Mouse (Mus musculus) ovary, postnatal 36 days (tissue): ENCODE measurements around the gene Cenpv.
A peak's percentile ranks its signal among the peaks of the same experiment; 100 is the strongest.
"Not testable (repeated sequence)": the region's sequence is repeated elsewhere in the genome, so short reads cannot be mapped to it uniquely, and the experiment has no call there.

Experiments used
- DNase-seq: peaks from one replicate; pipeline ENCODE4 v3.0.0; 2022; ENCODE audit warnings: low spot score, mixed read lengths

Gene Cenpv

DNA sequence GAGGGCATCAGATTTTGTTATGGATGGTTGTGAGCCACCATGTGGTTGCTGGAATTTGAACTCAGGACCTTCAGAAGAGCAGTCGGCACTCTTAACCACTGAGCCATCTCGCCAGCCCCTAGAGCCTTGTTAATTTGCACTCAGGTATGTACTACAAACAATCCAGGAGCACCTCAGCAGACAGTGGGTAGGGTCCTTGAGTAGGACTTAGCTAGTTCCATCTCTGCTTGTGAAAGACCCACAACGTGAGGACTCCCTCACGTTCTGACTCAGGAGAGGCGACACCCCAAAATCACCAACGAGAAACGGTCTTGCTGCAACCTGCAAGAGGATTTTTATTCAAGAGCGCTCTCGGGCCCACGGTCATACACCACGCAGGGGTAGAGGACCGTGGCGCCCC lies 30.7 kb downstream of the Cenpv start:
- not testable (repeated sequence) for DNase-seq

DNA sequence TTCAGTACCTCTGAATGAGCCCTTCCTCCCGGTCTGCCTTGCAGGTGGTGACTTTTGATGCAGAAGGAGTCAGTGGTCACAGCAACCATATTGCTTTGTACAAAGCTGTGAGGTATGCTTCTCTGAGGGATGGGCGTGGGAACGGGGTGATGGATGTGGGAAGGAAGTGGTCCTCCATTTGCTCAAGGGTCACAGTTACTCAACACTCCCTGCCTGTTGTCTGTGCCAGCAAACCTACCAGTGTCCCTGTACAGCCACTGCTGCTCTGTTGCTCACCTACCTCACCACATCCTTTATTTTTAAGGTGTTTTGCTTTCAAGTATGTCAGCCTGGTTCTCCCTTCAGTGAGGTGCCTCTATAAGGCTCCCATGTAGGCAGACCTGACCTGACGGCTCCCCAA lies 31.4 kb downstream of the Cenpv start:
- no peak for DNase-seq

DNA sequence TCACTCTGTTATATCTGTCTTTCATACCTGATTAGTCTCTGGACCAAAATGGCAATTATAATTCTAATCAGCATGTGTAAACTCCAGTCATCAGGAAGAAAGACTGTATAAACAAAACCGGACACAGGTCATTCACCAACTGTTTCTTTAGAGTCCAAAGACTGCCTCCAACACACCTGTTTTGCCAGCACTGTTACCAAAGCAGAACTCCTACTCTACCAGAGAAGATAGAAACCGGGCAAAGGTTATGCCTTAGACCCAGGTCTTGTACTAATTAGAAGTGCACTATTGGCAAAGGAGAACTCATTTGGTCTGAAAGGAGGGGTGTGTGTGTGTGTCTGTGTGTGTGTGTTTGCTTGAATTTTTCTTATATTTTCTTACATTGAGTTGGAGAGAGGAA lies 38.5 kb downstream of the Cenpv start:
- DNase-seq = no peak

DNA sequence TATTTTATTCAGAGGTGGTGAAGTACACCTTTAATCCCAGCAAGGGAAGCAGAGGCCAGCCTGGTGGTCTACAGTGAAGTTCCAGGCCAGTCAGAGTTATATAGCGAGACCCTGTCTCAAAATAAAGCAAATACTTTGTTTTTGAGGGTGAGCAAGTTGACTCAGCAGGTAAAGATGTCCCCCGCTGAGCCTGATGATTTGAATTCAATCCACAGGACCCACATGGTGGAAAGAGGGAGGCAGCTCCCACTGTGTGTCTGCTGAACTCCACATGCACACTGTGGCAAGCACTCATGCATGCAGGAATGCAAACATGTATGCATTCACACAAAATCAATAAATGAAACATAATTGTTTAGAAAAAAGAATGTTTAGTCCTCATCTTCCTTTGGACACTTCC lies 40.3 kb downstream of the Cenpv start:
- no peak for DNase-seq

DNA sequence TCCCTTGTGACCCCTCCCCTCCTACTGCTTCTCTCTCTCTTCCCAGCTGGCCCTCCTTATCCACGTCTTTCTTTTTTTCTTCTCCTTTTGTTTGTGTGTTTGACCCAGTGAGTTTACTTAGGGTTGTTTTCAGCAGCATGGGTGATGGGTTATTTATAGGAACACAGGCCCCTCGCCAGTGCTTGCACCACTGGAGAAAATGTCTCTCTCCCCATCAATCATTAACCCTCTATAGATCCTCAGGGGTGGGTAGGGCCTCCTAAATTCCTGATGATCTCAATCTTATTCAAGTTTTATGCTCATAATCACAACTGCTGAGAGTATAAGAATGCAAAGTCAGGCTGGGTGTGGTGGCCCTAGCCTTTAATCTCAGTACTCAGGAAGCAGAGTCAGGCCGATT lies 41.9 kb downstream of the Cenpv start:
- no peak for DNase-seq

DNA sequence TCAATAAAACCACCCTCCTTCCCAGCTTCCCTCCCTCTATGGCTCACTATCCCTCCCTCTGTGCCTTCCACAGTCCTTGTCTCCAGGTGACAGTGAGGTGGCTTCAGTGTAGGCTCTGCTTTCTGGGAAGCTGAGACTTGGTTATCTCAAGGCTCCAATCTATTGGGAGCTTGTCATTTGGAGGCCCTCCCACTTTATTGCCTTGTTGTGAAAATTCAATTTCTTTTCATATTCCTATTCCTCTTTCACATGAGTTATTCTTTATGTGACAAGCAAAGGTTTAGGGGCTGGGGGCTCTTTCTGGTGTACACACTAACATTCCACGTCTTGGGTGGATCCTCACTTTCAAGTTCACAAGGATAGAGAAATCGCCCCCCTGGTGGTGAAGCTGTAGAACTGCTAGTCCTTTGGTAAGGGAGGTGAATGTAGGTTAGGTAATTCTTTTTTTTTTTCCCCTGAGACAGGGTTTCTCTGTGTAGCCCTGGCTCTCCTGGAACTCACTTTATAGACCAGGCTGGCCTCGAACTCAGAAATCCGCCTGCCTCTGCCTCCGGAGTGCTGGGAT lies 42.8 kb downstream of the Cenpv start:
- no peak for DNase-seq

DNA sequence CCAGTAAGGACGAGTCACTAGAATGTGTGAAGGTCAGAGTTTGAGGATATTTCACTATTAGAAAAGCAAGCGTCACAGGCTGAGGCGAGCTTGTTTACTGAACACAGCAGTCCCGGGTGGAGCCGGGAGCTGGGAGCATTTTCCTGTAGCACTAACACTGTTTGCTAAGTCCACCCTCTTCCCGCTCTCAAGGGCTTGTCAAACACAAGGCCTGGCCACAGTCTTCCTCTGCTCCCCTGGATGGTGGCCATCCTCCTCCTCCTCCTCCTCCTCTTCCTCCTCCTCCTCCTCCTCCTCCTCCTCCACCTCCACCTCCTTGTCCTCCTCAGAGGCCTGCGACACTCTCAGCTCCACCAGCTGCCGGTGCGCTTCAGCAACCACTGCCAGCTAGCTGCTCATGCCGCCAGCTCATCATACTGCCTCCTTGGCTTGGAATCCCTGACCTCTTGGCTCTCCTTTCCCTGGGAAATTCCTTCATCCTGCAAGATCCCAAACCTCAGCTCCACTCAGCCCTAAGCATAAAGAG lies 43.7 kb downstream of the Cenpv start:
- DNase-seq = peak; percentile 41

DNA sequence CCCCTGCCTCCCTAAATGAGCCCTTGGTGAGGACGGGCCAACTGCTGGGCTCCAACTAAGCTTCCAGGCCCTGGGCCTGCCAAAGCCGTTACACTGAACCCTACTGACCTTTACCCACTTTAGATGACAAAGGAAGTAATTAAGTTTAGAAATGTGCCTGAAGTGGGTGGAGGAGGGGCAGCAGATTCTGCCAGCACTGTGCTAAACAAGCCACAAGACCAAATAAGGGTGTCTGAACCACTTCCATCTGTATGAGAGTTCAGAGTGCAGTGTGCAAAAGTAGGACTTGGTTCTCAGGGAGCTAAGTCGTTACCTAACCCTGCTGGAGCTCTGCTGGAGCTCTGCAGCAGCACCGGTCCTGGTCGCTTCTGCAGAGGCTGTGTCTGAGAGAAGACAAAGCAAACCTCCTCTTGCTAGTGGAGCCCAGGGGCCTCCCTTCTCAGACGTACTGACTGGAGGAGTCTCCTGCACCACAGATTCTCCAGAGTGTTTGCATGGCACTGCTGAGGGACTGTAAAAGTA lies 44.2 kb downstream of the Cenpv start:
- DNase-seq = peak; percentile 49

DNA sequence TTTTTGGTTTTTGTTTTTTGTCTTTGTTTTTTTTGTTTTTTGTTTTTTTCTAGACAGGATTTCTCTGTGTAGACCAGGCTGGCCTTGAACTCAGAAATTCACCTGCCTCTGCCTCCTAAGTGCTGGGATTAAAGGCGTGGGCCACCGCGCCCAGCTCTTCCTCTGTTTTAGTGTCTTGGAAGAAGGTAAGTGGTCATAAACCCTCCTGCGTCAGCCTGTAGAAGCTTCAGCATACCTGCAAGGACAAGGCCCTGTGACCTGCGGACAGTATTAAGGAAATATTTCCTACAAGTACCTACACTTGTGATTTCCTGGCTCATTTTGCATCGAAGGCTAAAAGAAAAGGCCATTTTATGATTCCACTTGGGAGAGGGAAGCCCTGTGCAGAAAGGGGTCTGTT lies 45.4 kb downstream of the Cenpv start:
- DNase-seq = no peak

DNA sequence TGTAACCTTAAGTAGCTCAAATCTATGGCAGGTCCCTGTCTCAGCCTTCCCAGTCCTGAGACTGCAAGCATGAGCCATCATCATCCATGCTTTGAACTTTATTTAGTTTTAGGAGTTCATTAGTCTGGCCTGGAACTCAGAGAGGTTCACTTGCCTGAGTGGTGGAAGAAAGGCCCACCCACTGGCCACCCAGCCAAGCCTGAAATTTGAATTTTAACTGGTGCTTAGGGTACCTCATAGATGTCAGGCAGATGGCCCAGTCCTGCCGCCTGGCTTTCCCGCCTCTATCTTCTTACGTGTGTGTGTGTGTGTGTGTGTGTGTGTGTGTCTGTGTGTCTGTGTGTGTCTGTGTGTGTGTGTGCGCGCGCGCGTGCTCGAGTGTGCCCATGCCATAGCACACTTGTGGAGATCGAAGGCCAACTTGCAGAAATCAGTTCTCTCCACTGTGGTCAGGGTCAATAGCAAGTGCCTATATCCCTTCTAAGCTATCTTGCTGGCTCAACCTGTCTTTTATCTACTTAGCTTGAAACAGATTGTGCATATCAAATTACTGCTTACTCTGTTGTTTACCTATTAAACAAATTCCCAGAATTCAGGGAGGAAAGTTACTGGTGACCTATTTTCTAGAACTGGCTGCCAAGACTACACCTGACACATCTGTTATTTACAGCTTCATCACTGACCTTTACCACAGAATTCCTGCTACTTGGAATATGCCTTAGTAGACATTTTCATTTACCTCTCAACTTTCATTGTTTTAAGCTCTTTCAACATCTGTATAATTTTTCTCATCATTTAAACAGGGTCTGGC lies 51.3 kb downstream of the Cenpv start:
- no peak for DNase-seq

DNA sequence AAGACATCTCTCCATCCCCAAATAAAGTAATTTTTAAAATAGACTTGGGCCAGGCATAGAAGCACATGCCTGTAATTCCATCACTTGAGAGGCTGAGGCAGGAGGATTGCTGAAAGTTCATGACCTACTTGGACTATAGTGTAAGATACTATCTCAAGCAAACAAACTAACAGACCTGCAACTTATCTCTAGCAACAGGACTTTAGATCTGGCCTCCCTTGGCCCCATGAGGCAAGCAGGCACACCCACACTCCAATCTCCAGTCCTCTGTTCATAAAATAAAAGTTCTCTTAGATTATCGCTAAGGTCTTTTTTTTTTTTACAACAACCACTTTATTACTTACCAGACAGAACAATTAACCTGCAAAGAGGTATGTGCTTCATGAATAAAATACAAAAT lies 52.1 kb downstream of the Cenpv start:
- DNase-seq = no peak

DNA sequence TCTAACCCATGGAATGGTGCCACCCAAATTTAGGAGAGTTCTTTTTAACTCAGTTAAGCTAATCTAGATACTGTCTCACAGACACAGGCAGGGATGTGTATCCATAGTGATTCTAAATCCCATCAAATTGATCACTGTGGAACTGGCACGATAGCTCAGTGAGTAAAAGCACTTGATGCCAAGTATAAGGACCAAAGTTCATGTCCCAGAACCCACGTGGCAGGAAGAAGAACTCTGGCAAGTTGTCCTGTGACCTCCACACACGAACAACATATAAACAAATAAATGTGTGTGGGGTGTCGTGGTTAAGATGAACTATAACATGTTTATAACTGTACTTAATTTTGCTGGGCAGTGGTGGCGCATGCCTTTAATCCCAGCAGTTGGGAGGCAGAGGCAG lies 59.5 kb downstream of the Cenpv start:
- DNase-seq = no peak

DNA sequence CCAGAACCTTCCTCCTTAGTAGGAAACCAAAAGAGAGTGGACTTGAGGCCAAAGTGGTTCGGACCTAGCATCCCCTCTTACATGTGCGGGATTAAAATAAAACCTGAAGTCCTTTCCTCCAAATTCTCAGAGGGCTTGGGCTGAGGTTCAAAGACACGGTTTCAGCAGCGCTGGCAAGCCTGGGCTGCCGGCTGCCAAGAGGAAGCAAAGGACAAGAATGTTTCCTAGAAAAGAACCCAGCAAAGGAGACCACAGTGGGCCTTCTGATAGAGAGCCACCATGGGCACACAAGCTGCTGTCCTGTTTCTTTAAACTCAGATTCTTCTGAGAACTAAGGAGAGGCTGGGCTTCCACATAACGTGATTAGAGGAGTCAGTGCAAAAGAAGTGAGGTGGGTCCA lies 60.1 kb downstream of the Cenpv start:
- DNase-seq = no peak

DNA sequence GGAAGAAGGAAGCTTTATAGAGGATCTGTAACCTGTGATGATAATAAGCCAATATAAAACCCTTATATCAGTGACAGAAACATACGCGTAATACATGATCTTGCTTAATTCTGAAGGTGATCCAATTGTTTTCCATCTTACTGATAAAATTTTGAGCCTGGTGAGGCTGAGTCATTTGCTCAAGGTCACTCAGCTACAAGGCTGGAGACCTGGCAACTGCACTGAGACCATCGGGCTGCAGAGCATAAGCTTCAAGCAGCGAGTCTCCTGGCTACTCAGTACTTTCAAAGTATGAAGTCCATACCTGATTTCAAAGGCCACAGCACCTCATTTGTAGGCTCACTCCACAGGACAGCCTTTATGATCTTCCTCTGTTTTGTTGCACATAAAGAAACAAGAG lies 62.9 kb downstream of the Cenpv start:
- peak; percentile 21 for DNase-seq
